Mouse (Mus musculus): Measurements from ENCODE around the gene Supt6. TPM values are rescaled to one million over a fixed set of nuclear protein-coding genes. Genes with fewer than 3 reads are reported as not detected.
A peak's percentile ranks its signal among the peaks of the same experiment; 100 is the strongest.

Gene Supt6
- total and polyA plus RNA-seq, 3 experiments, result 30.4 to 99.9 (median 65.5) TPM

DNA sequence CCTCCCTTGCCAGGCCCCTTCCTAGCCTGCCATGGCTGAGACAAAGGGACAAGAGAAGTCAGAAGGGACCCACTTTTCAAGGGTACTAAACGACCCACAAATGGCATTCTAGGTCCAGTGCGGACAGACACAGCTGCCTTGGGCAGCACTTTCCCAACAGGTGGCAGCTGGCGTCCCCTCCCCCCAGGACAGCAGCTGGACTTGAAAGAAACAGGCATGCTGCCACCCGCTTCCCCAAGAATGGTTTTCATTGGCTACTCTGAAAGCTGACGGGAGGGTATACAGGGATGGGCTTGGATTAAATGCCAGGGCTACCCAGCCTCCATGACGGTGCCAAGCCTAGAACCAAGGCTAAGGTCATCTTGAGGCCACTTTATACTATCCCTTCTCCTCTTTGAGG is 83.3 kb downstream of the Supt6 start:
- dilution Hi-C loops (cut with MboI; ENCODE audit: extremely low pct_ligation_motif_present, extremely low pct_unique_long_range_greater_than_20kb, low sequenced_read_pairs) (no loop called here), in situ Hi-C loops (cut with MboI; ENCODE audit: low pct_ligation_motif_present, low pct_unique_long_range_greater_than_20kb, low sequenced_read_pairs) (no loop called here)
- peaks cover 44 to 59% of the 10 kb centered on the region in 2 experiments for H3K36me3 ChIP-seq (replicated peaks in 1 of 2; ENCODE audit: control insufficient read depth in 1 of 2, insufficient read depth in 1 of 2, low read length in 1 of 2)
- peak overlapping the region in 2 of 3 experiments; percentile 73 to 97 for H3K4me3 ChIP-seq (replicated peaks in 1 of 3; ENCODE audit: low read depth in 2 of 3, low read length in 2 of 3, poor library complexity in 1 of 3)
- H3K4me1 ChIP-seq (ENCODE audit: control insufficient read depth in 1 of 2, insufficient read depth in 2 of 2), result peaks cover 24 to 53% of the 10 kb centered on the region in 2 experiments
- H3K4me2 ChIP-seq (ENCODE audit: insufficient read depth, low read depth, poor library complexity, severe bottlenecking), result peak overlapping the region; percentile 79
- peak overlapping the region; percentile 91; the same call in 1 of the 2 replicates for H3K27ac ChIP-seq (ENCODE audit: insufficient read depth, low read depth)
- H3K9me3 ChIP-seq (replicated peaks; ENCODE audit: low read length), result no peaks in the 10 kb centered on the region
- H3K79me2 ChIP-seq (replicated peaks; ENCODE audit: control insufficient read depth, extremely low read depth, insufficient read depth, poor library complexity, severe bottlenecking), result peaks cover 33% of the 10 kb centered on the region
- TF ChIP-seq CHD1 (IDR thresholded peaks at IDR 0.05; ENCODE audit: low read depth, low read length) (no peak), POLR2AphosphoS2 (IDR thresholded peaks at IDR 0.05; ENCODE audit: low read depth, low read length) (peak; percentile 12; the same call in 1 of the 2 replicates), TCF12 (IDR thresholded peaks at IDR 0.05; ENCODE audit: low read depth, low read length) (peak; percentile 74), EP300 (IDR thresholded peaks at IDR 0.05; ENCODE audit: low read length) (0 out of 2 replicates have a peak, but pooled peaks have one; percentile 12), USF1 (IDR thresholded peaks at IDR 0.05; ENCODE audit: low read depth, low read length) (no peak), USF2 (conservative IDR thresholded peaks at IDR 0.05; ENCODE audit: low read depth, low read length) (no peak), POLR2A (IDR thresholded peaks at IDR 0.05; ENCODE audit: low read depth, low read length) (no peak), CHD2 (IDR thresholded peaks at IDR 0.05; ENCODE audit: low read length) (peak; percentile 20; the same call in 1 of the 2 replicates), MEF2A (IDR thresholded peaks at IDR 0.05; ENCODE audit: borderline replicate concordance, low read depth, low read length) (no peak)
- H3K27me3 ChIP-seq (replicated peaks), result no peaks in the 10 kb centered on the region
- peak overlapping the region; percentile 68 for H3K9ac ChIP-seq (ENCODE audit: insufficient read depth, low read depth)
- DNase-seq (ENCODE audit: extremely low read depth), result no peak

DNA sequence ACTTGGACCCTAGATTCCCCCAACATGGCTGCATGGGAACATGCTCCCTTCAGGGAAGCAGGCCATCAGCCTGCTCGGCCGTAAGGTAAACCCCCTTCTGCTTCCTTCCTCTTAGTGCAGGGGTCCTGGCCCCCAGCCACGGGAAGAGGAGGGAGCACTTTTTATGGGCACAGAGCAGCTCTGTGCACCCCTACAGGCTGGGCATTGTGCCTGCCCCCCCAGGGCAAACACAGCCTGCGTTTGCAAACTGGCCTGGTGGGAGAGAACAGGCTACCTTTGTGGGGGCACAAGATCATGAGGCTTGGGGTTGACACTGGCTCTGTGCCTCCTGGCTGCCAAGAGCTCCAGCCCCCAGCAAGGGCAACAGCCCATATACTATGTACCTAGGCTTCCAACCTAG is 83.8 kb downstream of the Supt6 start:
- TF ChIP-seq ZKSCAN1 (IDR thresholded peaks at IDR 0.05; ENCODE audit: borderline replicate concordance, low read depth, low read length) (no peak), MAZ (IDR thresholded peaks at IDR 0.05; ENCODE audit: low read depth, low read length) (no peak), TBP (conservative IDR thresholded peaks at IDR 0.05; ENCODE audit: low read depth, low read length) (no peak), MXI1 (IDR thresholded peaks at IDR 0.05; ENCODE audit: low read depth, low read length) (no peak), PAX5 (IDR thresholded peaks at IDR 0.05; ENCODE audit: low read length) (no peak), CHD2 (IDR thresholded peaks at IDR 0.05; ENCODE audit: low read length) (no peak), POLR2A (IDR thresholded peaks at IDR 0.05; ENCODE audit: low read depth, low read length) (no peak), GABPA (IDR thresholded peaks at IDR 0.05; ENCODE audit: insufficient replicate concordance, low read depth, low read length) (no peak), MEF2A (IDR thresholded peaks at IDR 0.05; ENCODE audit: borderline replicate concordance, low read depth, low read length) (no peak), HCFC1 (IDR thresholded peaks at IDR 0.05; ENCODE audit: low read depth, low read length) (no peak), UBTF (IDR thresholded peaks at IDR 0.05; ENCODE audit: low read depth, low read length) (no peak), ELF1 (IDR thresholded peaks at IDR 0.05; ENCODE audit: low read depth, low read length) (no peak)
- H3K9ac ChIP-seq (ENCODE audit: insufficient read depth, low read depth), result no peak overlapping the region
- H3K36me3 ChIP-seq (replicated peaks in 1 of 2; ENCODE audit: control insufficient read depth in 1 of 2, insufficient read depth in 1 of 2, low read length in 1 of 2), result peaks cover 46 to 59% of the 10 kb centered on the region in 2 experiments
- no peaks in the 10 kb centered on the region for H3K27me3 ChIP-seq (replicated peaks)
- H3K79me2 ChIP-seq (replicated peaks; ENCODE audit: control insufficient read depth, extremely low read depth, insufficient read depth, poor library complexity, severe bottlenecking), result peaks cover 33% of the 10 kb centered on the region
- DNase-seq (ENCODE audit: extremely low read depth), result no peak
- dilution Hi-C loops (cut with MboI; ENCODE audit: extremely low pct_ligation_motif_present, extremely low pct_unique_long_range_greater_than_20kb, low sequenced_read_pairs), result no loop called here
- in situ Hi-C loops (cut with MboI; ENCODE audit: low pct_ligation_motif_present, low pct_unique_long_range_greater_than_20kb, low sequenced_read_pairs), result no loop called here
- H3K4me2 ChIP-seq (ENCODE audit: insufficient read depth, low read depth, poor library complexity, severe bottlenecking), result no peak overlapping the region
- no peak overlapping the region for H3K4me3 ChIP-seq (replicated peaks in 1 of 3; ENCODE audit: low read depth in 2 of 3, low read length in 2 of 3, poor library complexity in 1 of 3)
- H3K27ac ChIP-seq (ENCODE audit: insufficient read depth, low read depth), result peak overlapping the region; percentile 91; the same call in 1 of the 2 replicates
- no peaks in the 10 kb centered on the region for H3K9me3 ChIP-seq (replicated peaks; ENCODE audit: low read length)
- peaks cover 24 to 52% of the 10 kb centered on the region in 2 experiments for H3K4me1 ChIP-seq (ENCODE audit: control insufficient read depth in 1 of 2, insufficient read depth in 2 of 2)

Measured in CH12.LX (cell line).